Mouse (Mus musculus) layer of hippocampus, postnatal 25 days (tissue): Measurements from ENCODE around the gene Tunar. TPM values are rescaled to one million over a fixed set of nuclear protein-coding genes. Genes with fewer than 3 reads are reported as not detected.
A peak's percentile ranks its signal among the peaks of the same experiment; 100 is the strongest.

Experiments used
- DNase-seq, 2 experiments: peaks; one replicate each; pipeline ENCODE4 v3.0.0; 2022; ENCODE audit warnings: mixed read lengths in 2 of 2, low spot score in 1 of 2; ENCODE audit errors: extremely low spot score in 1 of 2
- total RNA-seq, 2 experiments: library from RNA; stranded (reverse); gene quantifications; 2 replicates each; pipeline ENCODE4 v1.2.3; 2021

Tunar gene
- 10 to 100 TPM; 18.9 to 19.4 TPM for total RNA-seq

- no peak for DNase-seq
Observed at GRCm38 (mm10) chr12:105333570-105333969, at the start of gene Tunar. Tunar (plus strand) TSS chr12:105333870.

DNA sequence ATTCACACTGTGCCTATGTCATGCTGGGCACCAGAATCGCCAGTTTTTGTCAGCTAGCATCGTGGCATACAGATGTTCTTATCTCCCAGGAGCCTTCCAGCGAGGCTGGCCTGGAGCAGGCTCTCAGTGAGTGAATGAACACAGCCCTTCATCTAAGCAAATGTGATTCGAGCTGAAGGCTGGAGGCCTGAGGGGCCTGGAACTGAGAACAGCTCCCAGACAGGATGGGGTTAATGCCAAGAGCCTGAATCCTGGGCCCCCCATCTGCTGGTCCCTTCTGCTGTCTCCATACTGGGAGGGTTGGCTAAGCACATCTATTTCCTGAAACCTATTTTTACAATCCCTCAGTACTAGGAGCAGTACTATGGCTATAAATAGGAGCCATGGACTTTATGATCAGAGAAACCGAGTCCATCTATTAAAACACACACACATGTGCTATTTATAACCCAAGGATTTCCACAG, 21.1 kb upstream of the Tunar start:
- DNase-seq, result peak in 1 of 2 experiments; percentile 8

- no peak for DNase-seq
Observed at GRCm38 (mm10) chr12:105314328-105314727, 19.3 kb upstream of the Tunar start.

GRCm38 (mm10) chr12:105322160-105322559, 11.5 kb upstream of the Tunar start:
- DNase-seq, result no peak

DNA sequence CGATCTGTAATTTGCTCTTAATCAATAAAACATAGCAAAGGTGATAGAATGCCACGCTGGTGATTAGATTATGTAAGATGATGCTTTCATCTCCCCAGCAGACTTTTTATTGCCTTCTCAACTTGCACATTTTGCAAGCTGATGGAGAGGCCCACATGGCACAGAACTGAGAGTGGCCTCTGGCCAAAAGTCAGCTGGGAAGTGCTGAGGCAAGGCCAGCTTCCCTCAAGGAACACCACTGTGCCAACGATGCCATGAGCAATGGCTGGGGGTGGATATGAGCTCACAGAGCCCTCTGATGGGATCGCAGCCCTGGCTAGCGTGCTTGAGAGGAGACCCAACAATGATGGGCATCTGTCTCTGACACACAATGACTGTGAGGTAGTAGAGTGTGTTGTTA, 6.6 kb upstream of the Tunar start:
- no peak for DNase-seq

GRCm38 (mm10) chr12:105328396-105328795, 5.3 kb upstream of the Tunar start:
- no peak for DNase-seq

- no peak for DNase-seq
Observed at GRCm38 (mm10) chr12:105336094-105336420, 2.4 kb downstream of the Tunar start.

DNA sequence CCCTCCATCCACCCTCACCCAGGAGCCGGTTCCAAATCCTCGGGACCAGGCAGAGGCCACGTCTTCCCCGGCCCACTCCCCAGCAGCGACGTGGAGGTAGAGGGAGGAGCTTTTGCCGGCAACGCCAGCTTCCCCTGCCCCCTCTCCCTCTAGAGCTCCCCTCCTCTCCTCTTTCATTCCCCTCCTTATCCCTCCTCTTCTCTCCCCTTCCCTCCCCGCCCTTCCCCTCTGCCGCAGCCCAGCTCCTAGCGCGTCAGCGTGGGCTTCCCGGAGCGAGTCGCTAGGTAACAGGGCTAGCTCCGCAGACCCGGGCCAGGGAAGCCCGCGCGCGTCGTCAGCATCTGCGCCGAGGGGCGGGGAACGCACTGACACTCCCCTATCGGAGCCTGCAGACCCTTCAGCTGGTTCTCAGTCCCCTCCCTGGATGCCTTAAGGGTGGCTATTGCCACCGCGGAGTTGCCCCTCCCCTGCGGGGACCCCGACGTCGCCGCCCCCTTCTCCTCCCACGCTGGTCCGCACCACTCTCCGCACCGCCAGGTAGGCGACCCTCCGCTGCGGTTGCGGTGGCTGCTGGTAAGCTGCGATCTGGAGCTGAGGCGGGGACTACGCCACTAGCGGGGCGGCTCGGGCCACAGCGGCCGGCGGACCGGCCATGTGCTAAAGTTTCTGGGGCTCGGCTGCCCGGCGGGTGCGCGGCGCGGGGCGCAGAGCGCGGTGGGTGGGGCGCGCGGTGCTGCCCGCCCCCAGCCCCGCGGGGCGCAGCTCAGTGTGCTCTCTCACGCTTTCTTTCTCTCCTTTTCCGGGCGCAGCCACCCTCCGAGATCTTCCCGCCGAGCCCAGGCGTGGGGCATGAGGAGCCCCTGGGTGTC, 3.0 kb downstream of the Tunar start:
- peak; percentile 54 to 59 for DNase-seq

DNA sequence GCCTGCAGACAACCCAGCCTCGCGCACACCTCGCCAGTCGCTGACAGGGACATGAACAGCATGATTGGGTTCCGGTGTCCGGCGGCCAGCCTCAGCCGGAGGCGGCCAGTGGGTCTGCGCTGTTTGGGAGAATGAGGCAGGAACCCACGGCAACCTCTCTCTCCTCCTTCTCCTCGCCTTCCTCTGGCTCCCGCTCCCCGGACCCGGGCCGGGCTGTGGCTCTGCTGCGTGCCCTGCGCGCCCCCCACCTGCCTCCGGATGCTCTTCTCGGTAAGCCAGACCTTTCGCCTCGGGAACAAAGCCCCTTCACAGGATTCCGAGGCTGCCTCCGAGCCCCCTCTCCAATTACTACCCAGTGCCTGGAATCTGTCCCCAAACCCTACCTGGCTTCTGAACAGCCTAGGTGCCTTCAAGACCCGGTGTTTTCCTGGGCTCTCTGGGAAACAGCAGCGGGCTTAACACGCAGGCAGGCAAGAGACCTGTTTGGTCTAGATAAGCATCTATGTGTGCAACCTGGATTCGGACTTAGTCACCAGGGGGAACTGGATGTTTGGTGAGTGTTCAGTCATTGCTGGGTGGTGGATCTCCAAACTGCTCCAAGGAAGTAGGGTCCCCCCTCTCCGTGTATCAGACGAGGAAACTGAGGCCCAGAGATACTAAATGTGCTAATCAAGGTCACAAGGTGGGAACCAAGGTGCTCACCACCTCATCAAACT, 3.8 kb downstream of the Tunar start:
- no peak for DNase-seq

- no peak for DNase-seq
Observed at GRCm38 (mm10) chr12:105338256-105338977, 4.7 kb downstream of the Tunar start.

DNA sequence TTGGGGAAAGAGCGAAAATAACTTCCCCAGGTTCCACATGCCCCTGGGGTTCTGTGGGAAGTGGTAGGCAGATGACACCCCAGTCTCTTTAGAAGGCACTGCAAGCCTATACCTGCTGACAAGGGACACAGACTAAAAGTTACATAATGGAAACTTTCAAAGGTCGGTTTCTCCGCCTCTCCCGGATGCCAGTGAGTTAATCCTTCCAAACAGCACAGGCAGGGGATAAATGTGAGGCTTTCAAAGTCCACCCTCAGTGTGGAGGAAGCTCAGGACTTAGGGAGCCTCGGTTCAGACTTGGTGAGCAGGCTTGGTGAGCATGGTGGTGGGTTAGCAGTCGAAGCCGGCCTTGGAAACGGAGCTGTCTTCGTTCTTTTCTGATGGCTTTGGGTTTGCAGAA, 7.9 kb downstream of the Tunar start:
- no peak for DNase-seq

DNA sequence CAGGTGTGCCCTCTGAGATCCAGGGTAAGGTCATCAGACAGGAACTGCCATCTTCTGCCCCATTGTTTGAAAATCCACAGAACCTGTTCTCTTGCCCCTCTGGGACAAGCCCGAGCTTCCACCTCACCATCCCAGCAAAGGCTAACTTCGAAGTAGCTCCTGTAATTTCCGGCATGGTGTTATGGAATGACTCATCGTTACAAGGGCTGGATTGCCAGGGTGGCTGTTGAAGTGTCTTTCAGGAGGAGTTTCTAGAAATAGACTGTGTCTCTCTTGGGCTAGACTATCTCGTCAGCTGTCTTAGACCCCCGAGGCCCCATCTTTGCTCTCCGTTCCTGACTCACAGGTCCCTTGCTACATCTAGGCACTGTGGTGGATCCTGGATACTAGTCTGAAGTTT, 10.8 kb downstream of the Tunar start:
- DNase-seq, result no peak

DNA sequence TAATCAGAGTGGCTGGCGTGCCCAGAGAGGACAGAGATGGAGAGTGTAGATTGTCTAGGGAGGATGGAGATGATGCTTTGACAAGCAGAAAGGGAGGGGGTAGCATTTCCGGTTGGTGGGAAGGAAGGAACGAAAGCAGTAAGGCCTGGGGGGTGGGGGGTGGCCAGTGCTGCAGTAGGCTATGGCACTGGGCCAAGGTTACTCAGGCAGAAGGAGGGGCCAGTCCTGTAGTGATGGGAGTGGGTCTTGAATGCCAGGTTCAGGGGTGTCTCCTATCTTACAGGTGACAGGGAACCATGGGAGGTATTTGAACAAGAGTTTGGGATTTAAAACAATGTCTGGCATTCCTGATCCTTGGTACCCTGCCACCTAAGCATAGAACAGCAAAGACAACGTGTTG, 13.2 kb downstream of the Tunar start:
- DNase-seq, result no peak

GRCm38 (mm10) chr12:105347261-105347660, 13.6 kb downstream of the Tunar start:
- no peak for DNase-seq

DNA sequence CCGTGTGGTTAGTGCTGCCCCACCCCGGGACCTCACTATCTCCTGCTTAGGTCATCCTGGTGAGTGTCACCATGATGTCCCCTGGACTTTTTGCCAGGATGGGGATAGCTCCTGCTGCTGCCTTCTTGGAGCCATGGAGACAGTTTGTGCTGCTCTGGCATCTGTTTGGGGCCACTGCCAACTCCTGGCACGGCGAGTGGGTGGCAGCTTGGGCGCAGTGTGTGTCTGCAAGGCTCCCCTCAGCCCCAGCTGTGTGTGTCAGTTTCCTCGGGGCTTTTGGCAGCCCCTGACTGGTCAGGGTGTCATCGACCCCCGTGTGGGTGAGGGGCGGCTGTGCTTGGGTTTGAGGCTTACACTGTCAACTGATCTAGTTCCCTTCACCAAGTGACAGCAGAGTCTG, 20.6 kb downstream of the Tunar start:
- peak; percentile 66 to 72 for DNase-seq

GRCm38 (mm10) chr12:105354772-105355171, 21.1 kb downstream of the Tunar start:
- DNase-seq, result no peak

DNA sequence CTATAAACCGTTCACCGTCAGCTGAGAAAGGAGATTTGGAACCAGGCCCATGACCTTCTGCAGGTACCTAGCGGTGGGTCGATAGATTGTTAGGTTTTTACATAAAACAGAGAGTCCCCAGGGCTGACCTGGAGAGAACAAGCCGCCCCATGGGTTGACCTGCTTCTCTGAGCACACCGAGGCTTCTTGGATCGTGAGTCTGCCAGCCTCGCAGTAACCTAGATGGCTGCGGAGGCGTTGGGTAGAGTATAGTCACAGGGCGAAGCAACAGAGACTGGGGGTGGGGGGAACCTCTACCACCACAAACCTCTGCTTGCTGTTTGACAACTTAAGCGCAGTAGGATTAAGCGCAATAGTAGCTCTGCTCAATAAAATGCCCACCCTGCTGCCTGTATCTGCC, 23.1 kb downstream of the Tunar start:
- no peak for DNase-seq

- DNase-seq, result no peak
Observed at GRCm38 (mm10) chr12:105363648-105364047, 30.0 kb downstream of the Tunar start.

DNA sequence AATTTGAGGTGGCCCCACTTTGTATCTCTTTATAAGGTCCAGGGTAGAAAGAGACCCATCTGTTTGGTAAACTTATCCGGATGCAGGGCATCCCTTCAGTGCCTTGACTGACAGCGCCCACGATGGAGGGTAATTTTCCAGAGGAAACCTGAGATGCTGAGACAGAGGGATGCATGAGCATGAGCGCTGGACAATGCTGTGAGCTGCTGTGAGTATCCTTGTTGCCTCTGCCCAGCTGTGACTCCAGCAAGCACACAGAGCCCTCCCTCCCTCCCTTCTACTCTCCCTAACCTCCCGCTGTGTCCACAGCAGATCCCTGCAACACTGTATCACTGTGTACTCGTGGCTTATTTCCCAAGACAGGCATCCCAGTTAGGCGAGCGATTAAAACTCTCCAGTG, 40.9 kb downstream of the Tunar start:
- no peak for DNase-seq

DNA sequence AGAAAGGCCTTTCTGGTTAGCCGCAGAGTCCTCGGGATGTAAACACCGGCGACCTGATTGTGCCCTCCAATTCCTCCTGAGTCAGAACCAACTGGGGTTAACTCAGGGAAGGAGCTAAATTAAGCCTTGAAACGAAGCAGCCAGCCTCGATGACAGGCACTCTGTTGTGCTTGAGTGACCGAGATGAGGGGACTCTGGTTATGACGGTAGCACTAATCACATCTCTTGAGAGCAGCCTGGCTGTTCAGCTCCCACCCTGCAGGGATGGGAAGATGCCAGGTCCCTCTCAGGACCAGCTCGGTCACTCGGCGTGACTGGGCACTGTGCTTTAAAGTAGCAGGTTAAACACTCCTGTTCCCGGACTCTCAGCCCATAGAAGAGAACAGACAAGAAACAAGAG, 43.3 kb downstream of the Tunar start:
- no peak for DNase-seq

DNA sequence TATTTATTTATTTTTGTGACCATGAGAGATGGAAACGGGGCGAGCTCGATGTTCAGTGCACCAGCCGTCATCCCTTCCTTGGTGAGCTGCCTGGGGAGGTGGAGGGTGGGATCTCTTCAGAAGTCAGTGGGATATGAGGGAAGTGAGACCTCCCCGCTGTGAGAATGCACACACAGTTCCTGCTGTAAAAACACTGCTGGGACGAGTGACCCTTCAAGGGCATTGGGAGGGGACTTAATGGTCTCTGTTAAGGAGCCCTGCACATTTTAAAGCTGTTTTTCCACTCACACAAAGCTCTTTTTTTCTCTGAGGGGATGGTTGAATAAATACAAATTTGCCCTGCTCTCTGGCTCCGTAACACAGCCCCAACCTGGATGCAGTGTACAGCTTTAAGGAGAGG, 49.1 kb downstream of the Tunar start:
- no peak for DNase-seq
